Mouse (Mus musculus) heart, adult 18-20 months (tissue): ENCODE data around the gene Clrn3. TPM values are rescaled to one million over a fixed set of nuclear protein-coding genes. Genes with fewer than 3 reads are reported as not detected.

ENCODE experiments used
- DNase-seq, 2 experiments: peaks; one replicate each; pipeline ENCODE4 v3.0.0; 2021 to 2022; ENCODE audit warnings: mixed read lengths in 1 of 2
- microRNA-seq, 2 experiments: library from miRNA; unstranded; fragments of <30 nt; microRNA quantifications; one replicate each; pipeline ENCODE4 v1.2.0; 2022
- total RNA-seq, 2 experiments: library from RNA; stranded (reverse); gene quantifications; 2 replicates each; pipeline ENCODE4 v1.2.3; 2021

The Clrn3 gene
- total RNA-seq, 2 experiments from 2014 or later = not detected

DNA sequence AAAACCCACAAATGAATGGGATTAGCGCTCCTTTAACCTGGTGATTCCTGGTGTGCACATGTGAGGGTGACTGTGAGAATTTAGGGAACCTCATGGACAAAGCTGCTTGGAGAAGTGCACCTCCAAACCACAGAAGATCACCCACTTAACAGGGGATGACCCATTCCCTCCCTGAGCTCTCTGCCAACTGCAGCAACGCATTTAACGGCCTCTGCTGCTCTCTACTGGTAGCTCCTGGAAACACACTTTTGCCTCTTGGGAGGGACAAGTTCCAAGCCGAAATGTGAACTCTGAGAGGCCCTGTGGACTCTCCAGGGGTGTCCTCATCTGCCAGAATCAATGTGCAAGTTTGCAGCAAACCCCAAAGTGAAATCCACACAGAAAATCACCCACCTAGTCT lies 41.0 kb downstream of the Clrn3 start:
- DNase-seq = peak; percentile 29 to 82

DNA sequence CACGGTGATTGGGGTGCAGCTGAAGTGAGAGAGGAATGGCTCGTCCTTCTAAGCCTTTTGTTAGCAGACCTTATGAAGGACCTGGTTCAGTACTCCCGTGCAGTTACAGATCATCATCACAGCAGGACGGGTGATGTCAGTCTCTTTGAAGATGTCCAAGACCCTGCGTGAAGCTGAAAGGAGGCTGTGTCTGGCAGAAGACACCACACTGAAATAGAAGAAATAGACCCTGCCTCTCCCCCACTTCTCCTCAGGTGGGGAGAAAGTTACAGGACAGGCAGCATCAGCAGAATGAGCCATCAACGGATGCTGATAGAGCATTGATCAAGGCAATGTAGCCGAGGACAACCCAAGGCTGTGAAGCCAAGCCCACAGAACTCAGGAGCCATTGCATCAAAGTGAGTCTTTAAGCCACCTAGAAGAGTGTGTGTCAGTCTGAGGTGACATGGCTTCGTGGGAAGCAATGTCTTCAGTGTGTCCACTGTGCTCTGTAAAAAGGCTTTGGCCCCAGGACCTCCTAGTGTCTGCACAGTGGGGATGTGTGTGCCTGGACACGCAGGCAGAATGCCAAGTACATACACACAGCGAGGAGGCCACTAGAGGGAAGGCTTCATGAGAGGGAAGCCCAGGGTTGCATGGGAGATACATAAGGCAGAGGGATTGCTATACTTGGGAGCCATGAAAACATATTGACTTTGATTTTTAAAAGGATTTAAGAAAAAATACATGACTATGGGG lies 41.6 kb downstream of the Clrn3 start:
- DNase-seq = no peak

DNA sequence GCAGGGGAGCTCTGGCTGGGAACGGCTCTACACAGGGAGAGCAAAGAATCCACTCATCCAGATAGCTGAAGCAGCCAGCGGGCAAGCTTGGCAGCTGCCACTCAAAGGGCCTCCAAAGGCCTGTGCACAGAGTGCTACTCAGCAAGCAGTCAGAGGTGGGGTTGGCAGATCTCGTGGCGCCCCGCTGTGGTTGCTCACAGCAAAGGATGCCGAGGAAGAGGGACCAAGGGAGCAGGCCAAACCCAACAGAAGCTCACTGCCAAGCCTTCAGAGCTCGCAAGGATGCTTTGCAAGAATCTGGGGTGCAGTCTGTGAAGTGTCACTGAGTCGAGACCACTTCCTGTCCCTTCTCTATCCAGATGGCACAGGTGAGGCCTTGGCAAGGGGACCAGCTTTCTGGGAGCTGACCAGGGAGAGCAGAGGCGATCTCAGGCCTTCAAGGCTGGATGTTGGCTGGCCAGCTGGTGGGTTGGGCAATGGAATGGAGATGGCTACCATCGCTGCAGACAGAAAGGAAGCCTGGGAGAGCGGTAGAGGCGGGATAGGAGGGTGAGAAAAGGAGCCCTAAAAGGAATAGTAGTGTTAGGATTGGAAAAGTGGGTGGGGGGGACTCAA lies 42.6 kb downstream of the Clrn3 start:
- peak in 1 of 2 experiments; percentile 4 for DNase-seq

DNA sequence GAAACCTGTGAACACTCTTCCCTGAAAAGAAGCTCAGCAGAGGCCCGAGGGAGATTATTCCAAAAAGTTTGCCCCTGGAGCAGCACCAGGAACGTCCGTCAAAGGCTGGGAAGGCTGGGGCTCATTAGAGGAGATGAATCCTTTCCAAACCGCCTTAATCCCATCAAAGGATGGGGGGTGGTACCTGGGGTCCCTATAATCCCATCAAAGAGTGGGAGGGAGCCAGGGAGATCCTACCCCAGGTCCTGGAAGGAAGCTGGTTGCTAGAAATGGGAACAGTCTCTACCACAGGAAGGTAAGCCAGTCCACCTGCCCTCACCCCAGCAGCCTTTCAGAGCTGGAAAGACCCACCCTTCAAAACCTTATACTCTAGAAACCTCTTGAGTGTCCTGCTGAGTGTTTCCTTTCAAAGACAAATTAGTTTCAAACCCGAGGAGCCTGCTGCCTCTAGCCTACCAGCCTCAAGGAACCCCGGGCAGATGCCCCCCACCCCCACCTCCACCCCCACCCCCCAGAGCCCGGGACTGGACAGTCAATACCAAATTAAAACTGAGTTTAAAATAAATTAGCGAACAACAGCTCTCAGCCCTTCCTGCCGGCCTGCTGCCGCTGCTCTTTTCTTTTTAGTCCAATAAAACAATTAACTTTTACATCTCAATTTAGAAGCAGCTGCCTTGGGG lies 43.2 kb downstream of the Clrn3 start:
- DNase-seq = no peak

DNA sequence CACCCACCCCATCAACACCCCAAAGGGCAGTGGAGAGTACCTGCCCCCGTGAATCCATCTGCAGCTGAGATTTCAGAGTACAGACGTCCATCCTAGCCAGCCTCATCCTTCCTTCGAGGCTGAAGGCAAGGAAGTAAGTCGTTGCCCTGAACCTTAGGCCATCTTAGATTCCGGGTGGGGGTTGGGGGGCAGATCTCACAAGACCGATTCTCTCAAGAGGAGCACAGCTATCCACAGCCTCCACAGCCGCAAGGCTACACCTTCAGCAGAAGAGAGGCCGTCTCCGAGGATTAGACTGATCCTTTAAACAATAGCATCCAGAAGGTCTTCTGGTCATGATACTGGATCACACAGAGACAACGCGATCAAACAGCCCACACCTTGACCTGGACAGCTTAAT lies 44.1 kb downstream of the Clrn3 start:
- DNase-seq = no peak

DNA sequence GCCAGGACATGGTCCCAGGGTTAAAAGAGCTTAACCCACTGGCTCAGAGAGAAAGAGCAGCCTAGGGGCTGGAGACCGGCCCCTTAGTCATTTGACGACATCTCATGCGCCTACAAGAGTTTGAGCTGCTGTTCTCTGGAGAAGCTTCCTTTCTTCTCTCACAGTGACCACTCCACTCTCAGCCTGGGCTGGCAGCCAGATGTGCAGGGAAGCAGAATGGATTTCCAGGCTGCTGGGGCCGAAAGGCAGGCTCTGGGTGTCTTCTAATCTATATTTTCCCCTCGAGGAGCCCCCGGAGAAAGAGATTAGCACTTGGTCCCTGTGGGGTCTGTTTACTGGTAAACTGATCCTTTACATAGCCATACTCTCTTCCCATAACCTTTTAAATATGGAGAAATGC lies 44.7 kb downstream of the Clrn3 start:
- DNase-seq = no peak

DNA sequence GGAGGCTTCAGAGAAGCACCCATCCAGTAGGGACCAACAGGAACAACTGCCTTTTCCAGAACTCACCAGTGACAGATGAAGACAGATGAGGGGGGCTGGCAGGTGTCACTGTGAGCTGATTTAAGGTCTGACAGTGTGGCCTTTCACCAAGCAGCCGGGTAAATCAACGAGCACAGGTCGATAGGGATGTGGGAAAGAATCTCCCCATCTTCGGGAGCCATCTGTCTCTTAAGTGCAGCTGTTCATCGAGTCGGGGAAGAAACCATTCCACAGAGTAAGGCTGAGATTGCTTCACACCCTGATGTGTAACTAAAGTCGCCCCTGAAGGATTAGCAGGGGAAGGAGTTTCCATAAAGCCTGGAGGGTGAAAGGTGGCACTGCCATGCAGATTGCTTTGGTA lies 47.3 kb downstream of the Clrn3 start:
- DNase-seq = no peak

DNA sequence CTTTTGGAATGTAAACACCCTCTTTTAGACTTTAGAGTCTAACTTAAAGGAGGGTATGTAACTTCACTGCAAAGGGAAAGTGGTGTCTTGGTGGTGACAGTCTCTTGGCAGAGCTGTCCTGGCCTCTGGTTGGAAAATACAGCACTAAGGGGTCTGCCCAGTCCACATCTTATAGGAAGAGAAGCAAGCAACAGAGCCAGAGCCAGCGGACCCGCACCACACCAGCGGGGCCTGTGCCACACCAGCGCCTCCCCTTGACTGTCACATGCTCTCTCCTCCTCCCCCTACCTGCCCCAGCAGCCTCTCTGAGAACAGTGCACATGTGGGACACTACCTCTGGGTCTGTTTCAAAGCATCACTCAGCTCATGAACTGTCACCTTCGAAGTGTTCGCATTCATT lies 48.5 kb downstream of the Clrn3 start:
- no peak for DNase-seq

DNA sequence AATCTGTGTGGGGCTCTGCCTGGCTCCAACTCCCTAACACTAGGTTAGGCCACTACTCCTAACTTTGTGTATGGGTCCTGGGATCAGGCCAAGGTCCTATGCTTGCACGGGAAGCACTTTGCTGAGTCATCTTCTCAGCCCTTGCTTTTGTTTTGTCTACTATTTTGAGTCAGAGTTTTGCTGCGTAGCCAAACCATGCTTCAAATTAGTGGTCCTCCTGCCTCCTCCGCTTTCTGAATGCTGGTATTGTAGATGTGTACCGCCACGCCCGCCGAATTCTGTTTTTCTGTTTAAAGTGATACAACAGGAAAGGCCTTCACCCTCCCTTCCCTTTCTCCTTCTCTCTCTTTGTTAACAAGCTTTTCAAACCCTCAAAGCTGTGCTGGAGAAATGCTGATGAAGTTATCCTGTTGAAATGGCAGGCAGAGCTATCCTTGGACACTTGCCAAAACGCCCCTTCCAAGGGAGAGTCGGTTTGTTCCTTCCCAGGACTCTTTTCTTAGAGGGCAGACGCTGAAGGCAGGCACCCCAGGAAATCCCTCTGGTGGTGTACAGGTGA lies 49.1 kb downstream of the Clrn3 start:
- peak; percentile 4 to 8 for DNase-seq

DNA sequence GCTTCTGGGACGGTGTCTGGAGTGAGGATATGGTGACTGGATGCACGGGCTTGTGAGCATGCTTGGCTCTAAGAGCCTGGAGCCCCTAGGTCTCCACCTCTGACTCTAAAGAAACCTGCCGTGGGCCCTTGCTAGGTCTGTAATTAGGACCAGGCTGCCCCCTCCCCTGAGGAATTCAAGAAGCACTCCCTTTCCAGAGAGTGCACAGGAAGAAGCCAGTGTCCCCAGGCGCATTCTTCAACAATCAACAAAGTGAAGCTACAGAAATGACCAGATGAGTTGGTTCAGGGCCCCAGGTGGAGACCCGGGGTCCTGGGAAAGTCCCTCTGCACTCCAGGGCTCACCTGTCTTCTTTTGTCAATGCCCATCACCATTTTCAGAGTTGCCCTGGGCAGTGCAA lies 51.2 kb downstream of the Clrn3 start:
- DNase-seq = no peak

DNA sequence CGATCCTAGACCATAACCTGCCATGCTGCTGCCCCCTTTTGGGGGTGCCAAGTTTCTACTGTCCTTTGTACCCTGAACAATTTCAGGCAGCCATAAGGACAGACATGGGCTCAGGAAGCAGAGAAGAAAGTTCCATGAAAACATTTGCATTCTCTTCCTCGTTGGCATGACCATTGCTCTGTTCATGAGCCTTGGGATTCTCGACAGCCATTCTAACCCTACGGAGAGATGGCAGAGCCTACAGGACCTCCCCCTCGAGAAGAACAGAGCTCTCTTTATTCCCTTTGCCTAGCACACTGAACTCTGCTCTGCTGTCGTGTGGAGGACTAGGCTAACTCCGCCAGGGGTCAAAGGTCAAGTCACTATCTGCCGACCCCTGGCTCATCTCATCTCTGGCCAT lies 52.5 kb downstream of the Clrn3 start:
- no peak for DNase-seq

DNA sequence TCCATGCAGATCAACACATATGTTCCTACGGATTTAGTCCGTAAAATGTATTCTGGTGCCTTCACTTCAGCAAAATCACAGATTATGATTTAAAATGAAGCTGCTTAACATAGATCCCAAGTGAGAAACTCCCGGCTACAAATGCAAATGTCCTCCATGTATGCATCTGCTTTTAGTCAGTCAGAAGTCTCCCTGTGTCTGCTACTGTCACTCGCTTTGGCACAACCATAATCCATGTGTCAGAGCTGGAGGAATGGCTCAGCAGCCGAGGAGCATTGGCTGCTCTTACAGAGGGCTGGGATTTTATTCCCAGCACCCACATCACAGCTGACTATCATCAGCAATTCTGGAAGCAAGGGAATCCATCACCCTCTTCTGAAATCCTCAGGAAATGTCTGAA lies 58.1 kb downstream of the Clrn3 start:
- DNase-seq = no peak

DNA sequence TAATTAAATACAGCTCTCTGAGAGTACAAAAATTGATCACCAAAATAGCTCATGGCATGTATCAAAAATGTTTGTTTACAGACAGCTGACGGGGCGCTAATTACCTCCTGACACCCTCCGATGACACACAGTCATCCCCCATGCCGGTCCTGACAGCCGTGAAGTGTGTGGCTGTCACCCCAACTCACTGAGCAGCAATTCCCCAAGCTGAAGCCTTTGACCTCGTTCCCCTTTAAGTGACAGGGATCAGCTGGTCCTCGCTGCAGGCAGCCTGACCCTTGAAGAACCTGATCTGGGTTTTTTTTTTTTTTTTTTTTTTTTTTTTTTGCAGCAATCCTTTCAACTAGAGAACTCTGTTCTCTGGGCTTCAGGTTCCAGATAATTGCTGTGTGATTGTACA lies 59.8 kb downstream of the Clrn3 start:
- DNase-seq = no peak

DNA sequence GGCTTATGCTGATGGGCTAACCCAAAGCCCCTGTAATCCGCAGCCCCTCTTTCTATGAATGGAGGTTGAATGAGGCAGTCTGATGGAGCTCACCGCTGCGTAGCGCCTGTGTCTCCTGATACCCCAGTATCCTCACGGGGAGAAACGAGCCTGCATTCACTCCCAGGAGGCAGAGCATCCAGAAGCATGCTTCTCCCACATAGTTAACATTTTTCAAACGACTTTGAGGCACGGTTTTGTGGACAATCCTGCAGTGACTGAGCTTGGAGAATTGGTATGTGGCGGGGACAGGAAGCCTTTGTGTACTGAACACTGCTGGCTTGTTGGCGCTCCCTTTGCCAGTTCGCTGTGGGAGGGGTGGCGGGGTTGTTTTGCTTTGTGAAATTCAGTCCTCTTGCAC lies 63.2 kb downstream of the Clrn3 start:
- no peak for DNase-seq

DNA sequence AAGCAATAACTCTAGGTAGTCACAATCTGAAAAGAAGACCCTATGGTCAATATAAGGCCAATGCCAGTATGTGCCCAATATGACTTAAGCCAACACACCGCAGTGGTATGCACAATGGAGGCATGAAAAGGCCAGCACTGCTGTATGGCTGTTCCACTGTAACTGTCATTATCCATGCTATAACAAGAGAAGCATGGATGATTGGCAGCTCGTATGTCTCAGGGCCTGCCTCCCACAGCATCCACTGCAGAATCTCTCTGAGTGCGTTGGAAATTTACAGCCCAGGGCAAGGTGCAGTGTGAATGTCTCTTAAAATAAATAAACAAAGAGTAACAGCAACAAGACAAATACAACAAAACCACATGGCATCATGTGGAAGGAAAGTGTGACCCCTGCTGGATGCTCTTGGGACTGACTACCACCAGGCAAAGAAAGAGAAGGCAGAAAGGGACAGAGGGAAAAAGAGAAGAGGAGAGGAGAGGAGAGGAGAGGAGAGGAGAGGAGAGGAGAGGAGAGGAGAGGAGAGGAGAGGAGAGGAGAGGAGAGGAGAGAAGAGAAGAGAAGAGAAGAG lies 63.7 kb downstream of the Clrn3 start:
- DNase-seq = peak in 1 of 2 experiments; percentile 55

Small RNA genes within 50 kb of the gene (microRNA-seq; reads per million reads assigned to microRNA genes)
- 0 reads per million in 2 experiments for gene Mir1962

Other genes starting within 250 kb of the Clrn3 start
- not detected for gene Foxi2, start 118.3 kb downstream of the Clrn3 start, total RNA-seq
- 1 to 10 TPM; 2.2 to 2.9 TPM for gene Ptpre, start 8.8 kb upstream of the Clrn3 start, total RNA-seq
- 1 to 10 TPM; 1.4 to 1.8 TPM for gene Mki67, start 187.7 kb upstream of the Clrn3 start, total RNA-seq